Mouse (Mus musculus) layer of hippocampus, adult 9-11 months (tissue): ENCODE results near the gene Dimt1.
"Not testable (repeated sequence)": the region's sequence is repeated elsewhere in the genome, so short reads cannot be mapped to it uniquely, and the experiment has no call there.

Source experiments
- DNase-seq: peaks from one replicate; pipeline ENCODE4 v3.0.0; 2022

Dimt1 gene

GRCm38 (mm10) chr13:106996891-106997290 lies 50.0 kb downstream of the Dimt1 start:
- no peak for DNase-seq

- not testable (repeated sequence) for DNase-seq
These were observed 50.6 kb downstream of the Dimt1 start for GRCm38 (mm10) chr13:106997557-106997956.

GRCm38 (mm10) chr13:106998026-106998425 lies 51.1 kb downstream of the Dimt1 start:
- DNase-seq = no peak

GRCm38 (mm10) chr13:106998671-106999070 lies 51.7 kb downstream of the Dimt1 start:
- DNase-seq = no peak

GRCm38 (mm10) chr13:107003211-107003610 lies 56.3 kb downstream of the Dimt1 start:
- no peak for DNase-seq

- DNase-seq = no peak
These were observed 61.2 kb downstream of the Dimt1 start for GRCm38 (mm10) chr13:107008174-107008573.
